Mouse (Mus musculus) spleen, postnatal 14 days (tissue): Measurements from ENCODE around the gene Lgr5.

Source experiments
- DNase-seq, 2 experiments: peaks; one replicate each; pipeline ENCODE4 v3.0.0; 2021 to 2022; ENCODE audit warnings: low spot score in 2 of 2

Lgr5 gene

DNA sequence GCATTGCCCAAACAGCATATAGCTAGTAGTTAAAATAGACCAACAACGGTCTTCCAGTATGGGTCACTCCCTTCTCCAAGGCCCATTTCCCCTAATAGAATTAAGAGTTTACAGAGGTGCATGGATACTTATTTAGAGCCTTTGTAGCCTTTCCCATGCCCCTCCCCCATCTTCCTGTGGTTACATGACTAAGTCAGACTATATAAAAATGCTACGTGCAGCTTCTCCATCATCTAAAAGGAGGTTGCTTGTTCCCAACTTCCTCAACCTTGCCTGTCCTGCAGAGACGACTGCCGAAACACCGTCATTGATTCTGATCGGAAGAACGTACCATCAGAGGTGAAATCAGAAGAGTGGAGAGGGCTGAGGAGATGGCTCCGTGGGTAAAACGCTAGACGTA is 82.4 kb downstream of the Lgr5 start:
- DNase-seq = no peak

DNA sequence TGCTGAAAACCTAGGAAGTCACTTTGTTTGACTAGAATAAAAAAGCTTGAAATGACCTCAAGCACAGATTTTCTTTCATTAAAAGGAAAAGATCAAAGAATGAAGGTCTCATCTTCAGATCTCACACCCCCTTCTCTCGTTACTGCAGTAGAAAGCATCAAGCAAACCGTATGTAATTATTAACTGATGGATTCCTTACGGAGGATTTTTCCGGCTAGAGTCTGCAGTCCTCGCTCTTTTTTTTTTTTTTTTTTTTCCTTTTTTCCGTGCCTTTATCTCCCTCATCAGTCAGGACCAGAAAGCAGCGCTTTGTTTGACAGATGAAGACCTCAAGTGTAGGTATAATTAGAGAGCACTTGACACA is 93.8 kb downstream of the Lgr5 start:
- DNase-seq = no peak

DNA sequence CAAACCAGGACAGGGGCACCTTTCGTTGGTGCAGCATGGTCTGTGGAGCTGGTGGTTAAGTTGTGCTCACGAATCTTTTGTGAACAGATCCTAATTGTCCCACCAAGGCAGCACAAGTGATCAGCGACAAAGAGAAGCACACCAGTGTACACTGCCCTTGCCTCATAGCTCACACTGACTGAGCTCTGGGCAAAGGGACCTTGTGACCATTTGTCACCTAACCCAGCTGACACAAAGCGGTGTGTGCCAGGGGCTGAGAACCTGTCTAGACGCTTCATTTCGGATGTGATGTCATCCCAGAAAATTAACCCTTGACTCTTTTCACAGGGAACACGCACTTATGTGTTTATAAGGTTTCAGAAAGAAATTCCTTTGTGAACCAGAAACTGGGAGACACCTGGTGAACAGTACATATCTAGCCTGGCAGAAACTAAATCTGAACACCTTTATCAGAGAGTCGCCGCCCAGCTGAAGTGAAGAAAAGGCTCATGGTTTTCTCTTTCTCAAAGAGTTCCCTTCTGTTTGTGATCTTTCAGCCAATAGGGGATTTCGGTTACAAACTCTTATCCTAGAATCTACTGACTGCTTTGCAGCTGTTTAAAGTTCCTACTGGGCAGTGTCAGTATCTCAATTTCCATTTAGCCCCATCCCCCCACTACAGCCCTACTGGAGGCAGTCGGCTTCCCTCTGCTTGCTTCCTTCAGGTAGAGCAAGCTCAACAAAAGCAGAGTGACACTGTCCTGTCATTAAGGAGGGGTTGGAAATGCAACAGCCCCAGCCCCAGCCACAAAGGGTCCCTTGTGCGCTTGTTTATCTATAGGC is 94.4 kb downstream of the Lgr5 start:
- no peak for DNase-seq

DNA sequence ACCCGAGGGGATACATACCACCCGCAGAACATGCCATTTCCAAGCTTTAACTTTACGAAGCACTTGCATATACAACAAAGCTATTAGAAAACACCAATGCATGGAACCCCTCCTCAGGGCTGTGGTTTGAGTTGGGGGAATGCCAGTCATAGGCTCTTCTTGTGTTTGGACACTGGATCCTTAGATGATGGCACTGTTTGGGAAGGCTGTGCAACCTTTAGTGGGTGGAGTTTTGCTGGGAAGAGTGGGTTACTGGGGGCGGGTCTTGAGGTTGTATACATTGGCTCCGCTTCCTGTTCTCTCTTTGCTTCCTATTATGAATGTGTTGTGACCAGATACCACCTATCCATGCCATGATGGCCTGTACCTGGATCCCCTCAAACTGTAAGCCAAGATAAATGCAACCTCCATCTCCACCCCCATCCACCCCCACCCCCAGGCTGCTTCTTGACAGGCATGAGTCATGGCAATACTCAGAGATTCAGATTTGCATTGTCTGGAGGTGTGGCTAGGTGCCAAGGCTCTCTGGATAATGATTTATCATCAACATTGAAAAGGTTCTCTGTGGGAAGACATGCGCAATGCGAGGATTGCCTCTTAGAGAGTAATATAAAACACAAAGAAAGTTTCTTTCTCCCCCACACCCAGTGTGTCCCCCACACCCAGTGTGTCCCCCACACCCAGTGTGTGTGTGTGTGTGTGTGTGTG is 95.6 kb downstream of the Lgr5 start:
- no peak for DNase-seq

DNA sequence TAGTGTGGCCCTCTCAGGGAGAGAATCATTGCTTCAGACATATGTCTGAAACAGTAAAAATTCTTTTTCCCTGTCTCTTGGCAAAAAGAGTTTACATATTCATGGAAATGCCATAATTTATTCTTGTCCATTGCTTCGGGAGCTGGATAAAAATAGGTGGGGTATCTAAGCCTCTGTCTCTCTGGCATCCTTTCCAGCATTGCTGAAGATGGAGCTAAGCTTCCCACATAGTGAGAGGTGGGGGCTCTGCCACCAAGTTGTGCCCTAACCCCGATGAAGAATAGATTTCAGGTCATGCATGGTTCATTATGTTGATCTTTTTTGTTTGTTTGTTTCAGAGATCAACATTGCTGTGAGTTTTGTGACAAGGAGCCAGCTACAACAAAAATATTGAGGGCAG is 102.0 kb downstream of the Lgr5 start:
- no peak for DNase-seq

DNA sequence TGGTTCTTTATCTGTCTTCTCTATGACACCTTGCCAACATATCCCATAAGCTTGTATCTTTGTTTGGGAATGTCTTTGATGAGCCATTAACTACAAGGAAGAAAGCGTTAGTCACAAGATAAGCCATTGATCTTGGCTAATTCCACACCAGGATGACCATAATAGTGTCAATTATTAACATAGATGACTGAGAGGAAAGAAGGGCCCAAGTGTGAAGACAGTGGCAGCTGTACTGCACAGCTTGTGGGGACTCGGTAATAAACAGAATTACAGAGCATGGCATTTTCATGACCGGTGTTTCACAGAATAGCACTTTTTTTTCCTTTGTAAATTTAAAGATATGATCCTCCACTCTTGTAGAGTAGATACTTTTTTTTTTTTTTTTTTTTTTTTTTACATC is 102.9 kb downstream of the Lgr5 start:
- DNase-seq = no peak

DNA sequence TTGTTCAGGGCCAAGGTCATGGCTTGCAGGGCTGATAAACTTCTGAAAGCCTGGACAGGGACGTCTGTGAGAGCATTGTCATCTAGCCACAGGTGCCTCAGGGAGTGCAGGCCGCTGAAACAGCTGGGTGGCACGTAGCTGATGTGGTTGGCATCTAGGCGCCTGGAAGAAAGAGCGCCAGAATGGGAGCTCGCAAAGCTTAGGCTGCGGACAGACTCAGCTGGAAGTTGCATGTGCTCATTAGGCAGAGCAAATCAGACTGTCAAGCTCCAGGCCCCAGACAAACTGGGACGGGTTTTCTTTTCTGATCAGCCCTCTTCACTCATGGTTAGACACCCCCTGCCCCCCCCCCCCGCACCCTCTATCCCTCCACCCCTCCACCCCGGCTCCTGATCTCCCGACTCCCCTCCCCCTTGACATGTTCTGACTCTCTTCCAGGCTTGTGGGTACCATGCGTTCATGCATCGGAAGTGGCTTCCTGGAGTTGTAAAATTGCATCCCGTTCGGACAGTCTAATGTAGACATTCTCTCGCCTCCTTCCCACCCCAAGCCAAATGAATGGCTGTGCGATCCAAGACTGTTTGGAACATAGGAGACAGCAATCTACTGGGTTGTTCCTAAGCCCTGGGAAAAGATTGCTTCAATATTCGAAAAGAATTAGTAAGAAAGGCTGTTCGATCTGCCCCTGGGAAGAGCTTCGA is 109.0 kb downstream of the Lgr5 start:
- no peak for DNase-seq

DNA sequence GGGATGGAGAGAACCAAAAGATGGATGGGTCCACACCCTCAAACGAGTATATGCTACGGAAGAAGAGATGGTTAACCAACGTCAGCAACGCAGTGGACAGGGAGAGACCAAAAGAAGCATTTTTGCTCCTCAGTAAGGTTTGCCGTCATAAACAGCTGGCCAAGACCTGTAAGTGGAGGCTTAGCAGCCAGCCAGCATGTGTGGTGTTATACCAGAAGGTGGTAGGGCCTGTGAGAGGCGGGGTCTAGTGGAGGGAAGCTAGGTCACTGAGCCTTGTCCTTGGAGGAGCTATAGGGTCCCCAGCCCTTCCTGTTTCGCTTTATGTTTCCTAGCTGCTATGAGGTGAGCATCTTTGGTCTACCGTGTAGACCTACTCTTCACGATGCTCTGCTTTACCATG is 111.1 kb downstream of the Lgr5 start:
- peak in 1 of 2 experiments; percentile 14 for DNase-seq

DNA sequence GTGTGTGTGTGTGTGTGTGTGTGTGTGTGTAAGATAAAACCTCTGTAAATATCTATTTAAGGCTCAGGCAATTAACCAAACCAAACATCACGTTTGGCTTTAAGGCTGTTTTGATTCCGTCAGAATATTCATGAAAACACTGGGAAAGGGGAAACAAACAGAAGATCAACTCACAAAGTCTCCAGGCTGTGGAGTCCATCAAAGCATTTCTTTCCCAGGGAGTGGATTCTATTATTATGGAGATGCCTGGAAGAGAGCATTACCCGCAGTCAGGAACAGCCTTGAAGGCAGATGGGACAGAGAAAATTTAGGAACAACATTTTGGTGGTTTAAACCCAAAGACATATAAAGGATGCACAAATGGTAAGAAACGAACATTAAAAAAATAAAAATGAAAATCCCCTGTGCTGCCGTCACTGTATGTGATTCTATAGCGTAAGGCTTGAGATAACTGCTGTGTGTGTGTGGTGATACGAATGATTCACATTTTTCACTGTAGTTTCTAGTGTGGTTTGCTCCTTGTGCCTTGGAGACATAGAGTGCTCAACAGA is 112.5 kb downstream of the Lgr5 start:
- no peak for DNase-seq

DNA sequence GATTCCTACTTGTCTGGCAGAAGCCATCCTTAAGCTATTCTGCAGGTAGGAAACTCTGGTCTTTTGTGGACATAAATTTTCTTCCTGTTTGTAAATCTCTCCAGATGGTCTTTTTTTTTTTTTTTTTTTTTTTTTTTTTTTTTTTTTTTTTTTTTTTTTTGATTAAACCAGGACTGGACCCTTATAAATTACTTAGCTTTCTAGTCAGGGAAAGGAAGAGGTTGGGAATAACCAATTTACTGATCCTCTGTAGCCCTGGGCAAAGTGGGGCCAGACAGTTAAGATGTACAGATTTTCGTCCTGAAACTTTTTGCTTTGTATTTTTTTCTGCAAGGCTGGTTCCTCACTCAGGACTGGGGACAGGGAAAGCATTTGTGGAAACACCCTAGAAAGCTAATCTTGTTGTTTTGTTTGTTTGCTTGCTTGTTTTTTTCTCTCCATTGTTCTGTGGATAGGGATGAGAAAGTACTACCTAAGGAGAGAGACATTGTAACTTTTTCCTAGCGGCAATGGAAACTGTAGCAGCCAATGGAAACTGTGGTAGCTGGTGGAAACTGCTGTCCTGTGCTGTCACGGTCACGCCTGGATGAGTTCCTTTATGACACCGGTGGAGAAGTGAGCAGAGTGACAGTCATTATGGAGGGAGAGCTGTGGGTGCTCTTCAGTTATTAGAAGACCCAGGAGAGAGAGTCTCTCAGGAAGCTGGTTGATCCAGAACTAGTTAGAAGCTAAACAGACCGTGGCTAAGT is 114.2 kb downstream of the Lgr5 start:
- no peak for DNase-seq

DNA sequence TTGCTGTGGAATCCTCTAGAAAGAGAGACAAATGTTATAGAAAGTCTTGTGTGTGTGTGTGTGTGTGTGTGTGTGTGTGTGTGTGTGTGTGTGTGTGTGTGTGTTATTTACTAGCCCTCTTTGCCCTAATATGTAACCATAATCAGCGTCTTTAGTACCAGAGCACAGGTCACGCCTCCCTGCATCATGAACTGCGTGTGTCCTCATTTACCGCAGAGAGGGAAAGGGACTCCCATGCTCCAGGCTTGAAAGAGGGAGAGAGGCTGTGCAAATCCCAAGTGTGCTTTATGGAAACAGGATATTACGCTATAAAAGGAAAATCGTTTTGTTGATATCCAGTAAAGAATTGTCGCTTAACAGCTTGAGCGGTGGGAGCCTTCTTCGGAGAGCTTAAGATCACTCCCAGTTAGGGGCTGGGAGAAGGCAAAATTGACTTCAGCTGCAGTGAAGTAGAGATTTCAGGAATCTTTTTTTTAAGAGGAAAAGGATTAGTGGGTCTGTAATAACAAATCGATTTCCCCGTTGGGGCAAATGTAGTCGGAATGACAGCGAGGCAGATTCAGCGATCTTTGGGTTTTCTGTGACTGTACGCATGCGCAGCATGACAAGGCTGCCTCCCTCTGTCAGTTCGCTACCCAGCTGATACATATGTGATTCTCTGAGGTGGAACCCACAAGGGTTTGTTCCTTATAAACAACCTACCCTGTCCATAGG is 116.8 kb downstream of the Lgr5 start:
- no peak for DNase-seq

DNA sequence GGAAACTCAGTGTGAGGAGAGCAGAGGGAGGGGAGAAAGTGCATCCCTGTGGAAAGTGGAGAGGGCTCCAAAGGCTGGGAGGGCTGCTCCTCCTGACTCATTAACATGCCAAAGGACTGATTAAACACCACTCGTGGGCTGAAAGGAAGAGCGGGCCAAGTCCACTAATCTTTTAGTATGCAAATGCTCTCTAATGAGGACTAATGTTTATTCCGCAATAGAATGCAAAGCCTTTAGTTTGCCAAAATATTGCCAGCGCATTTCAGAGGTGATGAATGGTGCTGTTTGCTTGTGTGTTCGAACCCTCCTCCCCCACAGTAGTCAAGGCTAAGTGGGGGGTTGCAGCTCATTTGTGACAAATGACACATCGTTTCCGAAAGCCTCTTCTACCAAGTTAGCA is 118.5 kb downstream of the Lgr5 start:
- no peak for DNase-seq

DNA sequence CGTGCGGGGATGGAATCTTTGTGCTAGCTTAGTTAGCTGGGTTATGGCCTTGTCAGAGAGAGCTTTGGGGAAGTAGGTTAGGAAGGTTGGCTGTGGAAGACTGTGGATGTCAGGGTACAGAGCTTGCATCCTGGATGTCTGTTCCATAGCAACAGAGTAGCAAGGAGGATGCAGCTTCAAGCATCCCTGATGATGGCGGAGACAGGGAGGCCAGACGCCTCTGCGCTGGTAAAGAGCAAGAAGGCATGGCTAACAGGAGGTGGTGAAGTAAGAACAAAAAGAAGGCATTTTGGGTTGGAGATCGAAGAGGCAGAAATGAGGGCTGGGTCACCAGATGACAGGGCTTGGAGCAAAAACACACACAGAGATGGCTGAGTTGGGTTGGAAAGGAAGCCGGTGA is 118.9 kb downstream of the Lgr5 start:
- DNase-seq = no peak

DNA sequence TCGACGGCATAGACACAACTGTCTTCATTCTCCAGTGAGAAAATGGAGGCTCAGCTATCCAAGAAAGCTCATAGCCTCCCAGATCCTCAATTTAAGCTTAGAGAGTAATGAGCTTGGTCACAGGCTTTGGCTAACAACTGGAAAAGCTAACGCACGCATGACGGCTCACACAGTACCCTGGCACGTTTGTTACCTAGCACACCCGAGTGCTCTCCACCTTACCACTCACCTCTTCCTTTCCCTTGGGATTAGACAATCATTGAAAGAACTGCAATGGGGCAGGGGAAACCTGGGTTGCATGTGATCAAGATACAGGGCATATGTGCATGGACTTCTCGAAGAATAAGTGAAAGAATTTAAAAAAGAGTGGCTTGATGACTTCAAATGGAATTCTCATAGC is 119.6 kb downstream of the Lgr5 start:
- DNase-seq = no peak

DNA sequence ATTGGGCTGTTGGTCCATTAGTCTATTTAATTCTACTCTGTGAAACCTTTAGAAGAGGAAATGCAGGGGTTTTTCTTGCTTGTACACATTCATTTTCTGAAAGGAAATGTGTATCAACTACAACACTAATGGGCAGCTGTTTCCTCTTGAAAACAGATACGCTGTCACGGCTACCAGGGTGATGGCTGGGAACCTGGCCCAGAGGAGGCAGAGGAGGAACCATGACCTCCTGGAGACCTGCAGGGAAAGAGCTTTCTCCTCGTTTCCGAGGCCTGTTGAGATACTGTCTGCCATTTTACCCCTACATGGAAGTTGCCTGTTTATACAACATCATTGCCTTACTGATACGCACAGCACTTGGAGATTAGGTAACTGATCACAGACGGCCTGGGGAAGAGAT is 121.8 kb downstream of the Lgr5 start:
- DNase-seq = no peak

DNA sequence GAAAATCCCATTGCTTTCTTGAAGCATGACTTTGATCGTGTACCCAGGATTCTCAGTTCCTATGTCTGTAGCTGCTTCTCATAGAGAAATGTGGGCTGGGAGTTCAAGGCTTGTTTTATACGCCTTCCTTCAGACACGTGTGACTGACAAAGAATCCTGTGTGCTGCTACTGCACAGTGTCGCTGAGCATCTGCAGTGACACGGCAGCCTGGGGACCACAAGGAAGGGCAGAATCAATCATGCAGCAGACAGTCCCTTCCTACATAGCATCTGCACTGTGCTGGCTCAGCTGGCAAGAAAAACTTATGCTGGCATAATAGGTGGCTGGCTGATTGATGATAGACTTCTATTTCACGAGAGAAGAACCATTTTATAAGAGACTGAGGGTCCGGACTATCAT is 122.5 kb downstream of the Lgr5 start:
- DNase-seq = no peak

DNA sequence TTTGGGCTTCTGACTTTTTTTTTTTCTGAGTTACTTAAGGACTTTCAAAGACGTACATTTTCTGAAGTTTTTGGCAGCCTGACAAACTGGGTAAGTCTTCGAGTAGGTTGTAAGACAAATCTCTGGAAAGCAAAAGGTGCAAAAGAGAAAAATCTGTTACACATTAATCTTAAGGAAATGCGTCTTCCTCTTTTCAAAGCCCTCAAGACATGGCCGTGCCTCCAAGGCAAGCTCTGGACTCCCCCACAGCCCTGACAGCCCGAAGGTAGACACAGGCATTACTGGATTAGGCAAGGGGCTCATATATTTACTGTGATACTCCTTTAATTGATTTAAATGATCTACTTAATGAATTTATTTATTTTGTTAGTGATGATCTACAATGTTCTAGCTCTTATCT is 124.9 kb downstream of the Lgr5 start:
- no peak for DNase-seq

DNA sequence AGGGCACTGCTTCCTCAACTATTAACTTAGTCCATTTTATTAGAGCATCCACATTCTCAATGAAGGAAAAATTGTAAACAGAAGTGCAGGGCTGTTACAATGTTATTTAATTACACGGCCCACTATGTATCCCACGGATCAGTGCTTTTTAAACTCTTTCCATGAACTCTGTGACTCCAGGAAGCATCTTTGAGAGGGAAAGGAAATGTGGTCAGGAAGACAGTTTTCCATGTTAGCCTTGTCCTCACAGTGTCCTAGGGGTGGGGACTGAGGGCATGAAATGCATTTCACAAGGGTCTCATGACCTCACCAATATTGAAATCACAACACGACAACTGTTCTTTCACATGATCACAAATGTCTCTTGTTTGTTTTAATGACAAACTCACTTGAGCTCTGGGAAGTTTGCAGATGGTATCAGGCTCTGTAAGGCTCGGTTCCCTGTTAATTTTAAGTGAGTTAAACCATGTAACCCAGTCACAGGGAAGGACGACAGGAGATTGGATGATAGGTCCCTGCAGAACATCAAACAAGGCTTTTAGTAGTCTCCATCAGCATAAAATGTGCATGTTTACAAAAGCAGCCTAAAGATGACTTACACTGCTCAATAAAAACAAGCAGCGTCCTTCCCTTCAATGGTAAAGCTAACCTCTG is 130.1 kb downstream of the Lgr5 start:
- no peak for DNase-seq

DNA sequence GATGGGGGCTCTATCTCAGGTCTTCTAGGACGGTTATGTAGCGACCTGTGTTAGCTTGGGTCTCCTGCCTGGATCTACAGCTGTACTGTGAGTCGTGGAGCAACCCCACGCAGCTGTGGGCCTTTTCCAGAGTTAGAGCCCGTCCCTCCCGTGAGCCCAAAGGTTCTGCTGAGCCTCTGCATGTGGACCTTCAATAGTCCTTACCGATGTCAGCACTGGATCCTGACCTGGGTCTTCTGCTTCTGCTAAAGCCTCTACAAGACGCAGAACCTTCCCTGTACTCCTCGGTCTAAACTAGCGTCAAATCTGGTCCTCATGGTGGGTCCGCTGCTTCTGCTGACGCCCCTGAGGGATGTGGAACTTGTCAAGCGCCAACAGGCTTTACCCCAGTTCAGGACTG is 139.0 kb downstream of the Lgr5 start:
- DNase-seq = no peak

DNA sequence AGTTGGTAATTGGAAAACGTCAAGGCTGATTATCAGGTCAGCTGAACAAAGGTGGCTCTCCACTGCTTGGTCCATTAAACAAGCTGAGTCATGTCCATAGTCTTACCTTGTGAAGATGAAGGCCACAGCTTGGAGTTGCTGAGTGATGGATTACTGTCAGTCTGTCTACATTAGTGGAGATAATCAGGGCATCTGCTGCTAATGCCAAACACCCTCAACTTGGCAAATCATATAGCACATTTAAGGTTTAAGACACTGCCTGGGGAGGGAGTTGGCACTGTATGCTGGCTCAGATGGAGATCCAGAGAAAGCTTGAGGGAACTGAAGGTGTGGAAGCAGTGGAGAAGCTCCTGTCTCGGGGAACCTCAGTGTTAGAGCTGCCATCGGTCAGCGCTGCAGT is 150.3 kb downstream of the Lgr5 start:
- no peak for DNase-seq

DNA sequence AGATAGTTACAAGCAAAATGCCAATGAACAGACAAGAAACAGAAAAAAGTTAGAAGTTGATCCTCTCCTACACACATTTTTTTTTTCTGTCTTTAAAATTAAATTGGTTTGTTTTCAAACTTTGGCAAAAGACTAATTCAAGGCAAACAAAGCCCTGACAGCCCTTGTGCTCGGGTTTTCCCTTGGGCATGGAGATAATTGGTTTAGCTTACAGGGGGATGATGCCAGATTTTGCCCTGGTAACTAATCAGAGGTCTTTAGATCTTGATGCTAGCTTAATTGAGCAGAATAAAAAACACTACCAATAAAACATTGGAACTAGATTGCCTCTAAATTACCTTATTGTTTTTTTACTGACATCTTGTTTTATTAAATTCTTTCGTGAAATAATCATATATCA is 162.2 kb downstream of the Lgr5 start:
- DNase-seq = no peak
